Mouse (Mus musculus) B cell, adult 2 months (primary cell): ENCODE data around the gene Slc22a8.

Source experiments
- DNase-seq, 2 experiments: peaks; one replicate each; pipeline ENCODE4 v3.0.0; 2022

The Slc22a8 gene

DNA sequence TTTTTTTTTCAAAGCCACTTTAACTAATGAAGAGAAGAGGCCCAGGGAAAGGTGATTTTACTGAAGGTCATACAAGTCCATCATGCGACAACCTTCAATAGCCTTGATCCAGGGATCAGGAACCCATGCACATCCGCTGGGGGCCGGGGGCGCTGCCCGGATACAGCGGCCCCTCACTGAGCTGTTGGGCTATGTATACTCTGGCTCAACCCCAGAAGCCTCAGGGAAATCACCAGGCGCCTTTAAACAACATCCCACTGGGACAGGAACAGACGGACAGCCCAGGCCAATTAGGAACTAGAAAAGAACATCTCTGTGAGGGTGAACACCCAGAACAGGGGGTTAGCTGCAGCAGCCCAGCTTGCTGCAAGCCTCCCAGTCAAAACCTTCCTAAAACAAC is at the start of gene Slc22a8:
TSS of gene Slc22a8 (plus strand) at position 301 of the 400 bp plus-strand sequence.
- no peak for DNase-seq

- DNase-seq, result no peak
These were observed 32.2 kb upstream of the Slc22a8 start for GRCm38 (mm10) chr19:8558897-8559296.

- no peak for DNase-seq
These were observed 27.0 kb upstream of the Slc22a8 start for GRCm38 (mm10) chr19:8564021-8564420.

GRCm38 (mm10) chr19:8564469-8564868 is 26.6 kb upstream of the Slc22a8 start:
- no peak for DNase-seq

DNA sequence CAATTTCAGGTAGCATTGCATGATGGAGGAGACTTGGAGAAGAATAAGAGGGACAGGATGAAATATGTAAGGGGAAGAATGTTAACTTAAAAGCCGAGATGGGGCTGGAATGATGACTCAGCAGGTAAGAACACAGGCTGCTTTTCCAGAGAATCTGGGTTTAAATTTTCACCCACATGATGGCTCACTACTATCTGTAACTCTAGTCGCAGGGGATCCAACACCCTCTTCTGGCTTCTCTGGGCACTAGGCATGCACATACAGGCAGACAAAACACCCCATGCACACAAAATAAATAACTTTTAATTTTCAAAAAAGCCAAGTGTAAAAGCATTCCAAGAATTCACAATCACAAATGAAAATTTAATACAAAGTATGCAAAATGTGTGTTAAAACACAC is 25.8 kb upstream of the Slc22a8 start:
- no peak for DNase-seq

GRCm38 (mm10) chr19:8565985-8566384 is 25.1 kb upstream of the Slc22a8 start:
- DNase-seq, result no peak

- peak; percentile 25 to 34 for DNase-seq
These were observed 23.8 kb upstream of the Slc22a8 start for GRCm38 (mm10) chr19:8567104-8567880.

GRCm38 (mm10) chr19:8569453-8569863 is 21.6 kb upstream of the Slc22a8 start:
- DNase-seq, result peak; percentile 33 to 44

GRCm38 (mm10) chr19:8570341-8571040 is 20.6 kb upstream of the Slc22a8 start:
- no peak for DNase-seq

- peak in 1 of 2 experiments; percentile 10 for DNase-seq
These were observed 19.3 kb upstream of the Slc22a8 start for GRCm38 (mm10) chr19:8571746-8572145.

DNA sequence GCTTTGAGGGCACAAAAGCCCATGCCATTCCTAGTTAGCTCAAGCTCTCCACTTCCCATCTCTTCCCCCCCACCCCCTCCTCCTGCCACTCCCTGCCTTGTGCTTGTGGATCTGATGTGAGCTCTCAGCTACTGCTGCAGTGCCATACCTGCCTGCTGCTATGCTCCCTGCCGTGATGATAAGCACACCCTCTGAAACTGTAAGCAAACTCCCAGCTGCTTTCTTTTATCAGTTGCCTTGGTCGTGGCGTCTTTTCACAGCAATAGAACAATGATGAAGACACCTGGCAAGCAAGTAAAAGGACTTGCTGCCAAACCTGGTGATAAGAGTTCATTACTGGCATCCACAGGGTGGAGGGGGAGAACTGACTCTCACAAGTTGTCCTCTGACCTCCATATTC is 18.6 kb upstream of the Slc22a8 start:
- no peak for DNase-seq

DNA sequence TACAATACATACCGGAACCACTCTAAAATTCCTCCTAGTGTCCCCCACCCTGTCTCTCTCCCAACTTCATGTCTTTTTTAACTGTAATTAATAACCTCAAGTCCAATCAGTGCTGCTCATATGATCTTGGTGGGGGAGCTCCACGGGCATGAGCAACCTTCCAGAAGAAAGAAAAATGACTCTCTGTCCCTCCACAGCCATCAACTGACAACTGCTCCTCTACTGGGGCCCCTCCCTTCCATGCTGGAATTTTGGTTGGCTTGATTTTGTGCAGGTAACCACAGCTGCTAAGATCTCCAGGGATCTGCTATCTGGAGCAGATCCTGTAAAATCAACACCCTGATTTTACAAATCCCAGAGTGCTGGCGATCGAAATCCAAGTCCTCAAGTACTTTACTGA is 13.6 kb upstream of the Slc22a8 start:
- no peak for DNase-seq

GRCm38 (mm10) chr19:8578293-8578969 is 12.6 kb upstream of the Slc22a8 start:
- peak; percentile 61 to 65 for DNase-seq

GRCm38 (mm10) chr19:8578970-8579342 is 12.1 kb upstream of the Slc22a8 start:
- no peak for DNase-seq

DNA sequence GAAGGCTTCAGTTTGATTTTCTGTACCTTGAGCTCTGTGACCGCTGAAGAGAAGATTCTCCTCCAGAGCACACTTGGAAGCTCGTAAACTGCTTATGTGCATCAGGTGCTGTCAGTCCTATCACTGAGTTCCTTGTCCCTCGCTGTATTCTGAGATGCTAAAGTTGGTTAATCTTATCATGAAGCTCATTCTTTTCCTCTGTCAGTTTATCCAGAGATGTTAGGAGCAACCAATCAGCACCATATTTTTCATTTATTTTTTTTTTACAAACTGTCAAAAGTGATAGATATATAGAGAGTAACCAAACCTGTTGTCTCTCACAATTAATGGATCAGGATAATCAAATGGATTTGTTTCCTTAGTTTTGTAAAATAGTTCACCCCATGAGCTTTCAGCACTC is 5.8 kb upstream of the Slc22a8 start:
- no peak for DNase-seq

DNA sequence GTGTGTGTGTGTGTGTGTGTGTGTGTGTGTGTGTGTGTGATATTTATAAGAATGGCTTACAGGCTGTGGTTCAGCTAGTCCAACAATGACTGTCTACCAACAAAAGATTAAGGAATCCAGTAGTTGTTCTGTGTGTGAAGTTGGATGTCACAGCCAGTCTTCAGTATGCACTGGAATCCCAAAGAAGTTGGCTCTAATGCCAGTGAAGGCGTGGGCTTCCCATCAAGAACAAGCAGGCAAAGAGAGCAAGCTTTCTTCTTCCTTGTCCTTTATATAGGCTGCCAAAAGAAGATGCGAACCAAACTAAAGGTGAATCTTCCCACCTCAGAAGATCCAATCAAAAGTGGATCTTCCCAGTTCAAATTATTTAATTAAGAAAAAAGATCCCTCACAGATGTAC is 5.2 kb upstream of the Slc22a8 start:
- no peak for DNase-seq

DNA sequence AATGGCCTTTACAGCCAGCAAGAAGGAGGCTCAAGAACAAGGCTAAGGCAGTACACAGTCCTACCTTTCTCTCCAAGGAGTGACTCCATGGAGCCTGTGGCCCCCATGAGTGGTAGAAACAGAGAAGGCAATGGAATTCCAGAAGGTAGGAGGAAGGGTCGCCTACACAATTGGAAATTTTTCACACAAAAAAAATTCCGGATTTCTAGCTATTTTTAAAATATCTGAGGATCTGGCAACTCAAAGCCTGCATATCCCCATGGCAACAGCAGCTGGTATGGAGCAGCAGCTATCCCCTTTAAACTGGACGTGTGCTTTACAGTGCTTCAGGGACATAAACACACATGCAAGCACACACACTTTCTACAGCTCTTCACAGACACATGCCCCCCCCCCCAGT is 4.7 kb upstream of the Slc22a8 start:
- no peak for DNase-seq

- no peak for DNase-seq
These were observed 3.7 kb upstream of the Slc22a8 start for GRCm38 (mm10) chr19:8587315-8587714.

DNA sequence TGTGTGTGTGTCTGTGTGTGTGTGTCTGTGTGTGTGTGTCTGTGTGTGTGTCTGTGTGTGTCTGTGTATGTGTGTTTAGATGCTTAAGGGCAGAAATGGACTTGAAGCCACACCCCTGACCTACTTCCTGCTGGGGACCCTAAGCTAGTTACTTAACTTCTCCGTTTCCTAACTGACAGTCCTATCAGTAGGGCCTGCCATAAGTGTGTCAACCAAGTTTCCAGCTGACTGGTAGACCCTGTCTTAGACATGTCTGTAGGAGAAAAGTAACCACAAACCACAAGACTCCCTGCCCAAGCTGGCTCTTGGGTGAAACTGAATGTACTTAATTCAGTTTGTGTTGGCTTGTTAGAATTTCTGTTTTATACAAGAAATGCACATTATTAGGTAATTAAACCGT is 1.1 kb downstream of the Slc22a8 start:
- DNase-seq, result peak; percentile 25 to 43

- DNase-seq, result no peak
These were observed 1.9 kb downstream of the Slc22a8 start for GRCm38 (mm10) chr19:8592873-8593408.

GRCm38 (mm10) chr19:8593833-8594232 is 2.8 kb downstream of the Slc22a8 start:
- DNase-seq, result no peak

DNA sequence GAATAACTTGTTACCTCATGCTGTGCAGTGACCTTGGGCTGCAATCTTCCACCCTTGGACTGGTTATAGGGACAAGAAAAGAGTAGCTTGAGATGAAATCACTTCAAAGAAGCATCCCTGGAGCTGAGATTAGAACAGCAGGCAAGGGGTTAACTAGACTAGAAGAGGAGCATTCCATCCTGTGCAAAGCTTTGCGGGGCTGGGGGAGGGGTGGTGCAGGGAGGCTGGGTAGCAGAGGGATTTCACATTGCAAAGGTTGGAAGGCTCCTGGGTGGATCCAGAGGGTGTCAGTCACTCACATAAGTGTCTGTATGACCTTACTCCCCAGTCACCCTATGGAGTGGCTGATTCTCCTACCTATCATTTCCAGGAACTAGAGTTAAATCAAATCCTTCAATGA is 3.5 kb downstream of the Slc22a8 start:
- no peak for DNase-seq

- no peak for DNase-seq
These were observed 6.2 kb downstream of the Slc22a8 start for GRCm38 (mm10) chr19:8597269-8597668.

DNA sequence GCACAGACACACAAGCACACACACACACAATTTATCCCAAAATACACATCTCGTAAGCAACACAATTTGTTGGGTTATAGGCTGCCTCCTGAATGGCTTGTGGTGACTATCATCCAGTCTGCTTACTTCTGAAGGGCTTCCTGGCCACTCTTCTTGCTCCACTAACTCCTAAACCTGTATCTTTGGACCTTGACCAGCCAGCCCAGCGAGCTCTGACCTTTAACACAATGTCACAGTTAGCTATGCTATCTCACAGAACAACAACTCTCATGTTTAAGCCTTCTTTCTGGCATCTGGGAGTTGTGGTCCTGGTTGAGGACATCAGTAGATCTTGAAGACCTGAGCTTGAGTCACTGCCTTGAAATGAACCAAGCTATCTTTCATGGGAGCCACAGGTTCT is 8.2 kb downstream of the Slc22a8 start:
- no peak for DNase-seq
